Mouse (Mus musculus): ENCODE measurements at regions not wholly inside any gene's neighbourhood (a gene's known extent, or its start where the extent isn't known, plus 50 kb on each side); places are given as distances from the start of the nearest gene placed in this dataset.
A peak's percentile ranks its signal among the peaks of the same experiment; 100 is the strongest.

DNA sequence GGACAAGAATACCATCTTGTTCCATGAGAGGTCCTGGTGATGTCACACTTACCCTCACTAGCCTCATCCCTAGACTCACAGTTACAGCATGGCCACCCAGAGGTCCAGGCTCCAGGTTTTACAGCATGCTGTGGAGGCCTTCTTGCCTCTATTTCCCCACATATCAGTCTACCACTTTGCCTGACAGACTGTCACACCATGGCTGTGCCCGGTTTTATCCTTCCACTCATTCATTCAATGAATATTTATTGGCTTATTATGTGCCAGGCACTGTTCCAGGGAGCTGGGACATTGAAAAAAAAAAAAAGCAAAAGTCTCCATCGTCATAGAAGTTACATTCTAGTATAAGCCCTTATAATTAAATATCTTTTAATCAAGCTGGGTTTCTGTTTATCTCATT, 166.4 kb upstream of the 1700066M21Rik start:
- TF ChIP-seq POLR2A (IDR thresholded peaks at IDR 0.05; ENCODE audit: borderline replicate concordance, insufficient read depth, low read length) (no peak), CTCF (IDR thresholded peaks at IDR 0.05; ENCODE audit: borderline replicate concordance, insufficient read depth, low read depth, low read length) (no peak)
- 29% methylated on average over 2 of the region's 2 CpGs for WGBS
- Histone ChIP-seq H3K27me3 (ENCODE audit: control insufficient read depth, insufficient read depth, low read length) (no peaks in the 10 kb centered on the region; the same call in 1 of the 2 replicates), H3K4me1 (ENCODE audit: control insufficient read depth, insufficient read depth, low read length) (no peaks in the 10 kb centered on the region), H3K27ac (ENCODE audit: insufficient read depth, low read length) (no peak overlapping the region), H3K4me3 (replicated peaks; ENCODE audit: insufficient read depth, low read depth, low read length) (no peak overlapping the region)
- DNase-seq = no peak

DNA sequence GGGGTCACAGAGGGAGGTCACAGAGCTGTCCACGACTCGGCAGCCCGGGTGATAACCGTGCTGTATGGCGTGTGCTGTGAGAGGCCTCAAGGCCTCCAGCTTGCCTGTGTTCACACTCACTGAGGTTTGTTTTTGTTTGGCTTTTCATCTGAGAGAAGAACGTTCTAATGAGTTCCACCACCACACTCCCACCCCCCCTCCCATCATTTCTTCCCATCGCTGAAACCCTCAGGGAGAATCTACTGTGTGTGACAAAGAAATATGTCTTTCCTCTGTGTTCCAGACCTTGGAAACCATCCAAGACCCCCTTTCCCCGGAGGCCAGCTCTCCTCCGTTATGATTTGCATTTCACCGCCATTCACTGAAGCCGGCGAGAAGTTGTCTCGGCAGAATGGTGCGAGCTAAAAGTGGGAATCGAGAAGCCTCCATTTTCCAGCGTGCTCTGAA, 164.0 kb upstream of the 1700066M21Rik start:
- Histone ChIP-seq H3K4me1 (ENCODE audit: control insufficient read depth, insufficient read depth, low read length) (no peaks in the 10 kb centered on the region), H3K27me3 (ENCODE audit: control insufficient read depth, insufficient read depth, low read length) (no peaks in the 10 kb centered on the region; the same call in 1 of the 2 replicates), H3K27ac (ENCODE audit: insufficient read depth, low read length) (no peak overlapping the region), H3K4me3 (replicated peaks; ENCODE audit: insufficient read depth, low read depth, low read length) (no peak overlapping the region)
- no peak for DNase-seq
- TF ChIP-seq POLR2A (IDR thresholded peaks at IDR 0.05; ENCODE audit: borderline replicate concordance, insufficient read depth, low read length) (no peak), CTCF (IDR thresholded peaks at IDR 0.05; ENCODE audit: borderline replicate concordance, insufficient read depth, low read depth, low read length) (no peak)
- 21% methylated on average over 16 of the region's 16 CpGs for WGBS

DNA sequence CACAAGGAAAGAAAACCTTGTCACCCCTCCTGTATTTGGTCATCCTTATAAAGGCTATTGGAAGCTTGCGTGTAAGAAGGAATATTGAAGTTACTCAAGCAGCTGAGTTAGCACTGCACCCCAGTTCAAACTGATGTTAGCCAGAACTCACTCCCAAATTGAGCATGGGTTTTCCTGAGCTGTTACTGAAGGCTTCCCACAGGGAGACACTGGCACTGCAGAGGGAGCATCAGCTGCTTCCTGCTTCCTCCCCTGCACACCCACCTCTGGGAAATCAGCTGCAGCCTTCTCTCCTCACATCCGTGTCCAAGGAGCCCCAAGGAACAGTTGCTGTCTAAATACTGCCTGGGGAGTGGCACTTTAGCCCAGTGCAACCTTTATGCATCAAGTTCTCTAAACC, 163.2 kb upstream of the 1700066M21Rik start:
- no peaks in the 10 kb centered on the region; the same call in 1 of the 2 replicates for H3K27me3 ChIP-seq (ENCODE audit: control insufficient read depth, insufficient read depth, low read length)
- WGBS = 64% methylated on average over 2 of the region's 2 CpGs
- no peak overlapping the region for H3K27ac ChIP-seq (ENCODE audit: insufficient read depth, low read length)
- H3K4me1 ChIP-seq (ENCODE audit: control insufficient read depth, insufficient read depth, low read length) = no peaks in the 10 kb centered on the region
- no peak for TF ChIP-seq CTCF (IDR thresholded peaks at IDR 0.05; ENCODE audit: borderline replicate concordance, insufficient read depth, low read depth, low read length)
- no peak for TF ChIP-seq POLR2A (IDR thresholded peaks at IDR 0.05; ENCODE audit: borderline replicate concordance, insufficient read depth, low read length)
- no peak overlapping the region for H3K4me3 ChIP-seq (replicated peaks; ENCODE audit: insufficient read depth, low read depth, low read length)
- no peak for DNase-seq

DNA sequence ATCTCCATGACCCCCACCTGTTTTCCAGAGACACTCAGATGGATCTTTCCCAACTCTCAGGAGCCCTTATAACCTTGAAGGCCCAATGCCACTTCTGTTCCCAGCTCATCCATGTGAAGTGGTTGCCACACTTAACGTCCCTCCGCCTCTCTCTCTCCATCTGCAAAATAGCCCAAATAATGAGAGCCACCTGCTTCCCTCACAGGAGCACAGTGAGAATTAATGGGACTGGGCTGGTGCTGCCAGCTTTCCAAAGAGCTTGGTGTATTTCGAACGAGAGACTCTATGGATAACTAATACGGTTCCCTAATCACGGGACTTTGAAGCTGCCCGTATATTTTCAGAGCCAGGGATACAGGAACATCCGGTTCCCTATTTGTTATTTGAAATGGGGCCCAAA, 159.8 kb upstream of the 1700066M21Rik start:
- H3K4me3 ChIP-seq (replicated peaks; ENCODE audit: insufficient read depth, low read depth, low read length) = no peak overlapping the region
- no peak for TF ChIP-seq POLR2A (IDR thresholded peaks at IDR 0.05; ENCODE audit: borderline replicate concordance, insufficient read depth, low read length)
- TF ChIP-seq CTCF (IDR thresholded peaks at IDR 0.05; ENCODE audit: borderline replicate concordance, insufficient read depth, low read depth, low read length) = no peak
- WGBS = 46% methylated on average over 8 of the region's 8 CpGs
- H3K27me3 ChIP-seq (ENCODE audit: control insufficient read depth, insufficient read depth, low read length) = no peaks in the 10 kb centered on the region; the same call in 1 of the 2 replicates
- DNase-seq = no peak
- no peaks in the 10 kb centered on the region for H3K4me1 ChIP-seq (ENCODE audit: control insufficient read depth, insufficient read depth, low read length)
- no peak overlapping the region for H3K27ac ChIP-seq (ENCODE audit: insufficient read depth, low read length)

DNA sequence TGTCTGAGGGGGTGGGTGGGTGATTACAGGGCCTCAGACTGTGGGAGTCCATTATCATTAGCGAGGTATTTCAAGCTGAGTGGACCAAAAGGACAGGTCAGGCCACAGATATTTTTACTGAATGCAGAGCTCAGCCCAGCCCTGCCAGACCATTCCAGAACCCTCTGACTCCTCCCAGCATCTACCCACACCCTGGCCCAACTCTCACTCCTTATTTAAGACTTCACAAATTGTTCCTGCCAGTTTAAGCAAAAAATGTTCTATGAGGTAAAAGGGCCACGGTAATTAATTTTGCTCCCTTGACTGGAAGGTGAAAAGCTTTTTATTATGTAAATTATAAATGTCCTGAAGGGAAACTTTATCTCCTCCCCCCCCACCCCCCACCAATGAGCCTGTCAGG, 159.3 kb upstream of the 1700066M21Rik start:
- Histone ChIP-seq H3K27me3 (ENCODE audit: control insufficient read depth, insufficient read depth, low read length) (no peaks in the 10 kb centered on the region; the same call in 1 of the 2 replicates), H3K4me1 (ENCODE audit: control insufficient read depth, insufficient read depth, low read length) (no peaks in the 10 kb centered on the region), H3K27ac (ENCODE audit: insufficient read depth, low read length) (no peak overlapping the region), H3K4me3 (replicated peaks; ENCODE audit: insufficient read depth, low read depth, low read length) (no peak overlapping the region)
- TF ChIP-seq POLR2A (IDR thresholded peaks at IDR 0.05; ENCODE audit: borderline replicate concordance, insufficient read depth, low read length) = no peak
- TF ChIP-seq CTCF (IDR thresholded peaks at IDR 0.05; ENCODE audit: borderline replicate concordance, insufficient read depth, low read depth, low read length) = no peak
- WGBS = 46% methylated on average over 2 of the region's 2 CpGs
- DNase-seq = no peak

DNA sequence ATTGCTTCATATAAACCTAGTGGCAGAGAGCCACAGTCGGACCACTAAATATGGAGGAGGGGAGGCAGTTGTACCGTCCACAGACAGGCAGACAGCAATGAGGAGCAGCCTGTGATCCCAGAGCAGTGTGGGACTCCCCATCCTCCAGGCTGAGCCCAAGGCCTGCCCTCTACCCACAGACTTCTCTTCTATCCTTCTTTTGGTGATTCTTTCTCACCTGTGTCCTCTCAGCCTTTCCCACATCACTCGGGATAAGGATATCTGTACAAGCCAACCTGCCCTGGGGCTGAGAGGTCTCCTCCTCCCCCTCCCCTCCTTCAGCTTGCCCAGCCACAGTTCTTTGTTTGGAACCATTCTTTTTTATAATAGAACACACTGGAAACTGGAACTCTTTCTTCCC, 158.8 kb upstream of the 1700066M21Rik start:
- 63% methylated on average over 3 of the region's 3 CpGs for WGBS
- no peak for DNase-seq
- TF ChIP-seq CTCF (IDR thresholded peaks at IDR 0.05; ENCODE audit: borderline replicate concordance, insufficient read depth, low read depth, low read length) (no peak), POLR2A (IDR thresholded peaks at IDR 0.05; ENCODE audit: borderline replicate concordance, insufficient read depth, low read length) (no peak)
- Histone ChIP-seq H3K27ac (ENCODE audit: insufficient read depth, low read length) (no peak overlapping the region), H3K4me1 (ENCODE audit: control insufficient read depth, insufficient read depth, low read length) (no peaks in the 10 kb centered on the region), H3K27me3 (ENCODE audit: control insufficient read depth, insufficient read depth, low read length) (no peaks in the 10 kb centered on the region; the same call in 1 of the 2 replicates), H3K4me3 (replicated peaks; ENCODE audit: insufficient read depth, low read depth, low read length) (no peak overlapping the region)

DNA sequence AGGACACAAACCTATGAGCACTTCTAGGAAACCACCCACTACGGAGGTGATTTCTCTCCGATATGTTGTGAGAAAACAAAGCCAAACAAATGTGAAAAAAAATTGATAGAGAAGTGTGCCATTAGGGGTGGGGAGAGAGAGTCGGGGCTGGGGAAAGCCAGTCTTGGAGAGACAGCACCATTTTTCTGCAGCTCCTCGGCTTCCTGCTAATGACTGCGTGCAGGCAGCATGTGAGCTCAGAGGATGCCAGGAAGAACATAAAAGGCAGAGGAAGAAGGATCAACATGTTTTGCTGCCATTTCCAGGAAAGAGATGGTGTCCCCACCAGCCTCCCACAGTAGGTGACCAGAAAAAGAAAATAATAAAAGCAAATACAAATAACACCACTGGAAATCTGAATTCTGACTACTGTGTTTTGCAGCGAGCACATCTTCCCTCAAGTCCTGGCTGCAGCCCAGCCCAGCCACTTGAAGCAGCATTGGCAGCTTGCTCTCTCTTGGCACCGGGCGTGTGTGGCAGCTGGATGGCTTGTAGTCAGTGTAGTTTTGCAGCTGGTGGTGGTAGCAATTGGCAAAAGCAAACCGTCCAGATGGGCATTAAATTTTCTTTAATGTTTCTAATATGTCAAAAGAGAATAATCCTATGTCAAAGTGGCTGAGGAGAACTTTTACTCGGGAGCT, 152.9 kb upstream of the 1700066M21Rik start:
- Histone ChIP-seq H3K27me3 (ENCODE audit: control insufficient read depth, insufficient read depth, low read length) (no peaks in the 10 kb centered on the region), H3K27ac (ENCODE audit: insufficient read depth, low read length) (no peak overlapping the region), H3K4me3 (replicated peaks; ENCODE audit: insufficient read depth, low read depth, low read length) (peak overlapping the region; percentile 11), H3K4me1 (ENCODE audit: control insufficient read depth, insufficient read depth, low read length) (peaks cover 5% of the 10 kb centered on the region; the same call in 1 of the 2 replicates)
- WGBS = 8% methylated on average over 10 of the region's 10 CpGs
- peak; percentile 20 to 33 for DNase-seq
- TF ChIP-seq POLR2A (IDR thresholded peaks at IDR 0.05; ENCODE audit: borderline replicate concordance, insufficient read depth, low read length) (no peak), CTCF (IDR thresholded peaks at IDR 0.05; ENCODE audit: borderline replicate concordance, insufficient read depth, low read depth, low read length) (no peak)
